Mouse (Mus musculus) cerebellum, adult 2 months (tissue): ENCODE results near the gene Efcab14. TPM values are rescaled to one million over a fixed set of nuclear protein-coding genes. Genes with fewer than 3 reads are reported as not detected.

Experiments
- DNase-seq, 2 experiments: peaks; one replicate each; pipeline ENCODE4 v3.0.0; 2021
- H3K27ac ChIP-seq: fragments of 200-500 bp; 2 replicates; pipeline ENCODE4 v1.5.1; 2012; ENCODE audit warnings: low read length, control low read depth, inconsistent platforms; ENCODE audit not compliant: insufficient read depth
- H3K27me3 ChIP-seq: fragments of 200-500 bp; 2 replicates; pipeline ENCODE4 v1.6.1; 2012; ENCODE audit warnings: inconsistent platforms, mild to moderate bottlenecking, low read length, moderate library complexity; ENCODE audit not compliant: control insufficient read depth, insufficient read depth
- H3K4me1 ChIP-seq: fragments of 200-500 bp; 2 replicates; pipeline ENCODE4 v1.6.1; 2011; ENCODE audit warnings: low read length; ENCODE audit not compliant: control insufficient read depth, insufficient read depth
- H3K4me3 ChIP-seq: fragments of 200-500 bp; replicated peaks from 2 replicates; pipeline ENCODE3; 2011; ENCODE audit warnings: mild to moderate bottlenecking, low read depth, low read length, control low read depth; ENCODE audit not compliant: insufficient read depth
- CTCF ChIP-seq: fragments of 200-500 bp; IDR thresholded peaks from 2 replicates; pipeline ENCODE4 v1.5.1; 2011; ENCODE audit warnings: low read depth, mild to moderate bottlenecking, control low read depth, low read length, moderate library complexity, borderline replicate concordance; ENCODE audit not compliant: insufficient read depth
- POLR2A ChIP-seq: fragments of 200-500 bp; IDR thresholded peaks from 2 replicates; pipeline ENCODE4 v1.6.1; 2011; ENCODE audit warnings: low read length, control low read depth, borderline replicate concordance; ENCODE audit not compliant: insufficient read depth
- WGBS: fragments of 180-500 bp; shearing (Covaris S2); methylation state at CpG from one replicate; pipeline ENCODE4 v1.1.7; 2018; 5-methylcytosine and 5-hydroxymethylcytosine counted together
- polyA plus RNA-seq: library from polyadenylated mRNA; depleted of rRNA; stranded (reverse); fragments of >200 nt; gene quantifications from 2 replicates; pipeline ENCODE4 v1.2.3, GENCODE M21; 2012; rRNA removed

Efcab14 gene
- polyA plus RNA-seq: 46.7 and 52.5 TPM in 2 replicates

DNA sequence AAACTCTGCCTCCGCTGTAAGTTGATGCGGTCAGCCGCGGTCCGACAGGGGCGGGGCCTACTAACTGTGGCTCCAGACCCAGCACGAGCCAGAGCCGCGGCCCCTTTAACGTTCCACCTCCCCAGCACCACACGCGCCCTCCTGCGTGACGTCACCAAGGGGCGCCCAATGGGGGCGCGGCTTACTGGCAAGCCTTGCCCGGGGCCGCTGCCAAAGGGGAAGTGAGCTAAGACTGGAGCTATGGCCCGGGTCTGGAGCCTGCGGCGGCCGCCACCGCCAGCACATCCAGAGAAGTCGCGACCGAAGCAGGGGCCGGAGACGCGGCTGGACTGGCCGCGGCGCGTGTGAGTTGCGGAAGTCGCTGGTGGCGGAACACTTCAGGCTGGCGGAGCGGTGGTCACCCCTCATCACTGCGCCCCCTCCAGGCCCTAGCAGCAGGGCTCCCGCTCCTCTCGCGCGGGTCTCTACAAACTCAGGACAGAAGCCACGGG lies at the start of gene Efcab14:
Gene Efcab14 (plus strand): TSS at position 194 of the 491 bp plus-strand sequence.
- under 1% methylated on average over 45 of the region's 45 CpGs for WGBS
- H3K27ac ChIP-seq: peak within 1 kb of the TSS; percentile 81
- TF ChIP-seq CTCF (0 out of 2 replicates have a peak, but pooled peaks have one; percentile 4), POLR2A (peak; percentile 48; the same call in 1 of the 2 replicates)
- peak; percentile 98 to 99 for DNase-seq
- peak within 1 kb of the TSS; percentile 94 for H3K4me3 ChIP-seq
- H3K4me1 ChIP-seq: 0 out of 2 replicates have a peak, but pooled peaks cover 5% of the 10 kb centered on the region
- no peaks in the 10 kb centered on the region for H3K27me3 ChIP-seq

DNA sequence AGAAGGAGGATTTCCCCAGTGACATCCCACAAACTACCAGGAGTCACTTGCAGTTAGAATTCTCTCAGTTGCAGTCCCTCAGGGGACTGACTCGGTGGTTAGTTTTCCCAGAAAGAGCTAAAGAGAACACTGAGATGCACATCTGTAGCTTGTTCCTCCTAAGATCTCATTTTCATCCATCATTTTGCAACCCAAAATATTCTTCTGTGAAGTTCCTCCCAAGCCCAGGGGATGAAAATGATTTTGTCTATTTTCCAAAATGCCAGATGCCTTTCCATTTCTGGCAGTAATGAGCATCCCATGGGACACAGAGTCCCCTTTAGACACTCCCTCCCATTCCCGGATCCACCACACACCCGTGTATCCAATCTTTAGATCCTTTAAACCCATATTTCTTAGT lies 36.1 kb upstream of the Efcab14 start:
- H3K4me3 ChIP-seq: no peak overlapping the region
- 15% methylated on average over 3 of the region's 3 CpGs for WGBS

GRCm38 (mm10) chr4:115703927-115704505 lies 33.5 kb upstream of the Efcab14 start:
- Histone ChIP-seq H3K4me3 (no peak overlapping the region), H3K27ac (no peak overlapping the region), H3K4me1 (no peaks in the 10 kb centered on the region), H3K27me3 (no peaks in the 10 kb centered on the region)
- DNase-seq: no peak
- no peak for TF ChIP-seq POLR2A
- no peak for TF ChIP-seq CTCF
- 75% methylated on average over 2 of the region's 2 CpGs for WGBS

More for the DNA sequence above, 36.1 kb upstream of the Efcab14 start:
- no peaks in the 10 kb centered on the region for H3K27me3 ChIP-seq
- H3K27ac ChIP-seq: no peak overlapping the region
- TF ChIP-seq CTCF: no peak
- no peak for TF ChIP-seq POLR2A
- H3K4me1 ChIP-seq: no peaks in the 10 kb centered on the region
- DNase-seq: no peak

- no peak for DNase-seq
- Histone ChIP-seq H3K27ac (no peak overlapping the region), H3K4me1 (no peaks in the 10 kb centered on the region), H3K27me3 (no peaks in the 10 kb centered on the region), H3K4me3 (no peak overlapping the region)
- WGBS: 76% methylated on average over 13 of the region's 13 CpGs
- TF ChIP-seq CTCF: no peak
Observed at GRCm38 (mm10) chr4:115708974-115709593, 28.5 kb upstream of the Efcab14 start.

- H3K27me3 ChIP-seq: no peaks in the 10 kb centered on the region
- WGBS: 11% methylated on average over 12 of the region's 13 CpGs
- TF ChIP-seq CTCF (peak; percentile 58; the same call in 1 of the 2 replicates), POLR2A (no peak)
- no peak overlapping the region for H3K27ac ChIP-seq
- H3K4me3 ChIP-seq: no peak overlapping the region
- no peaks in the 10 kb centered on the region for H3K4me1 ChIP-seq
- DNase-seq: peak; percentile 37 to 49
Observed at GRCm38 (mm10) chr4:115709792-115710418, 27.6 kb upstream of the Efcab14 start.

DNA sequence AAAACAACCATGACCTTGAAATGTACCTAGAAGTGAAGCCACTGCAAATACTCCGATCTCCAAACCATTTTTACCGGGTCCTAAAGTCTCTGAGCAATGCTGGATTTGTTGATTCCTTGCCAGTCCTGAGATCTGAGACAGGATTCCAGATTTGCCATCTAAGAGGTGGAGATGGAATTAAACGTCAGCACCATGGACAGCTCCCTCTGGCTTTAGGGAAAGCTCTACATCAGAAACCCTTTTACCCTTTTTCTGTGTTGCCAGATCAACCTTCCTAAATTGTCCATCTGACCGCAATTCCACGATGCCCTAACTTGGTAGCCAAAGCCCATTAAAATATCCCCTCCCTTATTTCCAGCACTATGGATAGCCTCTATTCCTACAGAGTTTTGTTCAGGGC lies 8.8 kb upstream of the Efcab14 start:
- Histone ChIP-seq H3K27me3 (no peaks in the 10 kb centered on the region; the same call in 1 of the 2 replicates), H3K27ac (no peak overlapping the region), H3K4me3 (no peak overlapping the region), H3K4me1 (no peaks in the 10 kb centered on the region)
- no peak for DNase-seq
- TF ChIP-seq POLR2A: no peak
- TF ChIP-seq CTCF: no peak
- WGBS: 14% methylated on average over 5 of the region's 5 CpGs

DNA sequence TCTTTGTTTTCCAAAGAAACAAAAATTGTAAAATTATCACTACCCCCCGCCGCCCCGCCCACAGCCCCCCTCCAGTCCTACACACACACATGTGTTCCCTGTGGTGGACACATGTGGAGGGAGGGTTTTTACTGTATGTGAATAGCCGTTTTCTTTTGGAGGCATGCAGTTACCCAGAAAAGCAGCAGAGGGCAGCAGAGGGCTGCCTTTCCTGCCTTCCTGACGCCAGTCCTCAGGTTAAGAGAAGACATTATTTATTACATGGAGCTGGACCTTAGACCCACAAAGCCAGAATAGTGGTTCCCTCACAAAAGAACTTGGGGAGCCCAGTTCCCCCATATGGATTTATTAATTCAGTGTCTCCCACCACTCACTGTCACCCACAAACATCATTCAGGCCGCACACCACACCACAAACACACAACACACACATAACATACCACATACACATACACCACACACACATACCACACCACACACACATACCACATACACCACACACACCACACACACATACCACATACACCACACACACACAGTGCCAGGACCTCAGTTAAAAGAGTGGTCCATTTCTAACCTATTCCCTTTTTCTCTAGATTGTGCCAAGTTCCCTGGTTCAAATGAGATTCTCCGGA lies 5.8 kb upstream of the Efcab14 start:
- TF ChIP-seq CTCF (peak; percentile 91), POLR2A (no peak)
- peak; percentile 67 to 75 for DNase-seq
- Histone ChIP-seq H3K27ac (no peak overlapping the region), H3K4me1 (no peaks in the 10 kb centered on the region), H3K4me3 (no peak overlapping the region), H3K27me3 (no peaks in the 10 kb centered on the region)
- WGBS: 23% methylated on average over 7 of the region's 7 CpGs
